In the genomic region with DNA sequence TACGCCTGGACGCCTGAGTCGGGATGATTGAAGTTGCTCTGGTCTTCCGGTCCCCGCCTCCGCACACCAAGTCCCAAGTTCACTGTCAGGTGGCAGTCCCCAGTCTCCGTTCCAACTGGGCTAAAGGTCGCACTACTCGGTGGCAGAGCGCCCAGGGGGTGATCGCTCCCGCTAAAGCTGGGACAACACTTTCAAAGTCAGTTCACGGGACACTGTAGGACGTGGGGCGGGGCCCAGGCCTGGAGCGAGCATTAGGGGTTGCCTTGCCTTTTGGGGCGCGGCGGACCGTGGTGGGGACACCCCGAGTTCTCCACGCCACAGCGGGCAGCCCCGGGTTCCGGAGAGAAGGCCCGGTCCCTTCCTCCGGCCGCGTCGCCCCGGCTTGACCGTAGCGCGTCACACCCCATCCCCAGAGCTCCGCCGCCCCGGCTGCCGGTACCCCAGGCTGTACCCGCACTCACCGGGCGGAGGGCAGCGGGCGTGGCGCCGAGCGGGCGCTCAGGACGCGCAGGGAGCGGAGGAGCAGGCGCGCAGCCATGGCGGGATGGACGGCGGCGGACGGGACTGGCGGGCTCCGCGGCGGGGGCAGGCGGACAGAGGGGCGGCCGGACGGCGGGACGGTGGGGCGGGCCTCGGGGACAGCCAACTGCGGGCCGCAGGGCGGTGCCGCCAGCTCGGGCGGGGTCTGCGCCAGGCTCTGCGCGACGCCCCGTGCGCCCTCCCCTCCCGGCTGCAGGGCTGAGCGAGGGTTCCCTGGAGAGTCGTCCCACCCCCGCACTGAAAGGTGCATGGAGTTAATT, we compare ENCODE assay signal across 8 mouse cellular contexts. TPM values are rescaled to one million over a fixed set of nuclear protein-coding genes. Genes with fewer than 3 reads are reported as not detected.
DNase-seq lines count a peak whose midpoint lies in the region; ATAC-seq and TF ChIP-seq lines count a peak whose summit lies in the region.

A gene (minus strand): TSS at position 566 of the 800 bp plus-strand sequence.

- ATAC-seq in embryonic facial prominence, embryonic 15.5 days (ENCODE audit: insufficient number of reproducible peaks, low FRiP score, low TSS enrichment, low read depth): peak; percentile 91
- ATAC-seq in limb, embryonic 14.5 days (ENCODE audit: low FRiP score, low read depth): peak; percentile 87
- peak; percentile 91 for ATAC-seq in midbrain, embryonic 16.5 days

- peak within 1 kb of the TSS; percentile 95 for H3K27ac ChIP-seq in bone marrow, adult 2 months (ENCODE audit: control insufficient read depth, insufficient read depth, low read depth, low read length, poor library complexity)
- peak within 1 kb of the TSS; percentile 85 for H3K27ac ChIP-seq in embryonic facial prominence, embryonic 15.5 days (replicated peaks)
- H3K27ac ChIP-seq in limb, embryonic 14.5 days (replicated peaks; ENCODE audit: low read depth, low read length): peak within 1 kb of the TSS; percentile 70
- H3K27ac ChIP-seq in midbrain, embryonic 16.5 days (ENCODE audit: low read length): peak within 1 kb of the TSS; percentile 72

- no peaks in the 10 kb centered on the region for H3K27me3 ChIP-seq in embryonic facial prominence, embryonic 15.5 days
- no peaks in the 10 kb centered on the region for H3K27me3 ChIP-seq in limb, embryonic 14.5 days (ENCODE audit: control insufficient read depth, insufficient read depth, low read length)
- H3K27me3 ChIP-seq in midbrain, embryonic 16.5 days (ENCODE audit: control insufficient read depth, insufficient read depth, low read depth, low read length): no peaks in the 10 kb centered on the region

- H3K4me2 ChIP-seq in embryonic facial prominence, embryonic 15.5 days (replicated peaks): peak within 1 kb of the TSS; percentile 69
- peak within 1 kb of the TSS; percentile 53 for H3K4me2 ChIP-seq in limb, embryonic 14.5 days (replicated peaks; ENCODE audit: low read depth, low read length, severe bottlenecking)
- peak within 1 kb of the TSS; percentile 94 for H3K4me2 ChIP-seq in midbrain, embryonic 16.5 days (ENCODE audit: low read length)

- H3K4me1 ChIP-seq in bone marrow, adult 2 months (ENCODE audit: control insufficient read depth, insufficient read depth, low read length): no peaks in the 10 kb centered on the region; the same call in 1 of the 2 replicates
- 0 out of 2 replicates have a peak, but pooled peaks cover 9% of the 10 kb centered on the region for H3K4me1 ChIP-seq in embryonic facial prominence, embryonic 15.5 days
- H3K4me1 ChIP-seq in limb, embryonic 14.5 days (ENCODE audit: control insufficient read depth, insufficient read depth, low read length): no peaks in the 10 kb centered on the region
- peaks cover 5% of the 10 kb centered on the region; the same call in 1 of the 2 replicates for H3K4me1 ChIP-seq in midbrain, embryonic 16.5 days (ENCODE audit: control insufficient read depth, insufficient read depth, low read length)

- peak within 1 kb of the TSS; percentile 87 for H3K9ac ChIP-seq in embryonic facial prominence, embryonic 15.5 days
- H3K9ac ChIP-seq in limb, embryonic 14.5 days (ENCODE audit: low read depth, low read length, severe bottlenecking): peak within 1 kb of the TSS; percentile 88
- H3K9ac ChIP-seq in midbrain, embryonic 16.5 days (ENCODE audit: low read depth, low read length): peak within 1 kb of the TSS; percentile 77

- peaks cover under 1% of the 10 kb centered on the region; the same call in 1 of the 2 replicates for H3K36me3 ChIP-seq in embryonic facial prominence, embryonic 15.5 days
- 0 out of 2 replicates have a peak, but pooled peaks cover 3% of the 10 kb centered on the region for H3K36me3 ChIP-seq in limb, embryonic 14.5 days (ENCODE audit: control insufficient read depth, insufficient read depth, low read length)
- no peaks in the 10 kb centered on the region for H3K36me3 ChIP-seq in midbrain, embryonic 16.5 days (ENCODE audit: control insufficient read depth, insufficient read depth, low read length)

- DNase-seq in 3134 (ENCODE audit: extremely low read depth, insufficient read length, low spot score): peak; percentile 88
- peak; percentile 94 for DNase-seq in heart, adult 8-10 months (ENCODE audit: low spot score)
- DNase-seq in kidney, adult 9 months: peak; percentile 98
- DNase-seq in limb, embryonic 14.5 days (ENCODE audit: low spot score): peak; percentile 74
- DNase-seq in spleen, postnatal 10 days (ENCODE audit: low spot score in 2 of 2): peak; percentile 81 to 88

- H3K9me3 ChIP-seq in embryonic facial prominence, embryonic 15.5 days (replicated peaks): 0 out of 2 replicates have a peak, but pooled peaks cover 6% of the 10 kb centered on the region
- peaks cover 13% of the 10 kb centered on the region; the same call in 1 of the 2 replicates for H3K9me3 ChIP-seq in limb, embryonic 14.5 days (ENCODE audit: control insufficient read depth, low read length)
- 0 out of 2 replicates have a peak, but pooled peaks cover 3% of the 10 kb centered on the region for H3K9me3 ChIP-seq in midbrain, embryonic 16.5 days (replicated peaks; ENCODE audit: control insufficient read depth, low read length, poor library complexity, severe bottlenecking)

- under 1% methylated on average over 78 of the region's 85 CpGs for WGBS in bone marrow, adult 2 months
- WGBS in embryonic facial prominence, embryonic 15.5 days: under 1% methylated on average over 77 of the region's 85 CpGs
- 4% methylated on average over 47 of the region's 85 CpGs for WGBS in limb, embryonic 14.5 days
- under 1% methylated on average over 78 of the region's 85 CpGs for WGBS in midbrain, embryonic 16.5 days

- peak; percentile 66; the same call in 1 of the 2 replicates for TF ChIP-seq POLR2A in bone marrow, adult 2 months (IDR thresholded peaks at IDR 0.05; ENCODE audit: borderline replicate concordance, control insufficient read depth, low read depth, low read length)
- no peak for TF ChIP-seq POLR2A in limb, embryonic 14.5 days (IDR thresholded peaks at IDR 0.05; ENCODE audit: borderline replicate concordance, extremely low read depth, insufficient read depth, insufficient read length)

- no peak for TF ChIP-seq CTCF in bone marrow, adult 2 months (IDR thresholded peaks at IDR 0.05; ENCODE audit: control insufficient read depth, insufficient read depth, low read length)

- peak within 1 kb of the TSS; percentile 87 for H3K4me3 ChIP-seq in bone marrow, adult 2 months (replicated peaks; ENCODE audit: control insufficient read depth, low read depth, low read length)
- H3K4me3 ChIP-seq in embryonic facial prominence, embryonic 15.5 days (replicated peaks): peak within 1 kb of the TSS; percentile 86
- H3K4me3 ChIP-seq in limb, embryonic 14.5 days (replicated peaks; ENCODE audit: low read length): peak within 1 kb of the TSS; percentile 77
- H3K4me3 ChIP-seq in midbrain, embryonic 16.5 days (ENCODE audit: low read depth, low read length): peak within 1 kb of the TSS; percentile 87

RNA-seq across cellular contexts. Expression of the gene that starts here (rescaled TPM):
- polyA plus RNA-seq in bone marrow, adult 2 months (2011; ENCODE audit: insufficient read depth, insufficient read length, low replicate concordance, missing spikeins): 36.3 and 42.7 TPM in 2 replicates
- 87.8 and 91.4 TPM in 2 replicates for polyA plus RNA-seq in embryonic facial prominence, embryonic 15.5 days (2015; fragmentation: Nextera tagmentation; extraction: Ambion mirVana)
- 1,000 to 10,000 TPM; 1,104 to 1,310 (median 1,185) TPM for total RNA-seq in heart, adult 8-10 months (2022)
- polyA plus RNA-seq in limb, embryonic 14.5 days (2012; rRNA removed): 20.3 and 32.4 TPM in 2 replicates
- 78.7 and 86.0 TPM in 2 replicates for polyA plus RNA-seq in limb, embryonic 14.5 days (2014; fragmentation: Nextera tagmentation; extraction: Ambion mirVana)
- 36.3 and 42.7 TPM in 2 replicates for polyA plus RNA-seq in midbrain, embryonic 16.5 days (2015; fragmentation: Nextera tagmentation; extraction: Ambion mirVana)

Comparison
In these comparisons a context has a peak if more than half of its experiments do, and no peak if none do; other contexts are left out.
1. Peak in every context shown above with its lines: DNase-seq, ATAC-seq, H3K4me3 ChIP-seq and H3K27ac ChIP-seq.